Mouse (Mus musculus): ENCODE measurements around the gene Hopx. TPM values are rescaled to one million over a fixed set of nuclear protein-coding genes. Genes with fewer than 3 reads are reported as not detected.
"Not testable (repeated sequence)": the region's sequence is repeated elsewhere in the genome, so short reads cannot be mapped to it uniquely, and the experiment has no call there.

Gene Hopx
- polyA plus RNA-seq, 1 experiment: 18.2 TPM

DNA sequence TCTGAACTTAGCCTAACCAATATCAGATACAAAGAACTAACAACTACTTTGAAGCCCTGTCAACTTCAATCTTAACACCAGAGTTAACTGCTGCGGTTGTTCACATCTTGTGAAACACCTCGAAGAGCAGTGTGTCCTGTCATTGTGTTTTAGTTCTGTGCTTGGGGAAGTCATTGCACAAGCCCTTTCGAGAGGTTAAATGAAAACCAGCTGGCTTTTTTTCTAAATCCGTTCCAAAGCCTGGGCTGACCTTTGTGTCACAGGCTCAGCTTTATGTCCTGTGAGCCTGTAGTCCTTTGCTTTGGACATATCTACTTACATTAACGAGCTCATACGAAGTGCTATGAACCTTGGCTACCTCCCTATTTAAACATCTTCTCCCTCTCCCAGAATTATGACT is 17.2 kb downstream of the Hopx start:
- DNase-seq (ENCODE audit: low read depth in 1 of 2, low spot score in 2 of 2): no peak
- no peaks in the 10 kb centered on the region for H3K36me3 ChIP-seq (ENCODE audit: control insufficient read depth, insufficient read depth, low read length)
- 74% methylated on average over 6 of the region's 6 CpGs for WGBS
- H3K27ac ChIP-seq (ENCODE audit: insufficient read depth, low read length): no peak overlapping the region
- H3K4me1 ChIP-seq (ENCODE audit: control insufficient read depth, insufficient read depth, insufficient read length): peaks cover 19% of the 10 kb centered on the region; the same call in 1 of the 2 replicates
- H3K4me3 ChIP-seq (ENCODE audit: extremely low read depth, insufficient read depth, insufficient read length): no peak overlapping the region
- H3K27me3 ChIP-seq (ENCODE audit: control insufficient read depth, insufficient read depth, low read length): no peaks in the 10 kb centered on the region
- TF ChIP-seq POLR2A (IDR thresholded peaks at IDR 0.05; ENCODE audit: low read depth, low read length) (no peak), CTCF (IDR thresholded peaks at IDR 0.05; ENCODE audit: extremely low read depth, insufficient read depth, insufficient read length, insufficient replicate concordance) (no peak)

DNA sequence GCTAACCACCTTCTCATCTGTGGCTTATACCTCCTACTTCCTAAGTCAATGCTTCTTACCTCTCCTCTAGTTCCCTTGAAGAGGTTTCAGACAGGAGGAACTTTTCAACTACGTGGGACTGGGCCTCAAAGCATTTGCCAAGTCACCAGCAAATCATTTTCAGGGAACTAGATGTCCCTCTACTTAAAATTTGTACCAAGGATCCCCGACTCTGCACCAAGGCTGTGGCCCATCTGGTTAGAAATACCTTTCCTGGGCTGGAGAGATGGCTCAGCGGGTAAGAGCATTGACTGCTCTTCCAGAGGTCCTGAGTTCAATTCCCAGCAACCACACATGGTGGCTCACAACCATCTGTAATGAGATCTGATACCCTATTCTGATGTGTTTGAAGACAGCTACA is 18.7 kb downstream of the Hopx start:
- not testable (repeated sequence) for H3K27ac ChIP-seq (ENCODE audit: insufficient read depth, low read length); H3K36me3 ChIP-seq (ENCODE audit: control insufficient read depth, insufficient read depth, low read length); H3K27me3 ChIP-seq (ENCODE audit: control insufficient read depth, insufficient read depth, low read length); H3K4me3 ChIP-seq (ENCODE audit: extremely low read depth, insufficient read depth, insufficient read length); DNase-seq (ENCODE audit: low read depth in 1 of 2, low spot score in 2 of 2)
- WGBS: 61% methylated on average over 3 of the region's 3 CpGs
- H3K4me1 ChIP-seq (ENCODE audit: control insufficient read depth, insufficient read depth, insufficient read length): peaks cover 31% of the 10 kb centered on the region

DNA sequence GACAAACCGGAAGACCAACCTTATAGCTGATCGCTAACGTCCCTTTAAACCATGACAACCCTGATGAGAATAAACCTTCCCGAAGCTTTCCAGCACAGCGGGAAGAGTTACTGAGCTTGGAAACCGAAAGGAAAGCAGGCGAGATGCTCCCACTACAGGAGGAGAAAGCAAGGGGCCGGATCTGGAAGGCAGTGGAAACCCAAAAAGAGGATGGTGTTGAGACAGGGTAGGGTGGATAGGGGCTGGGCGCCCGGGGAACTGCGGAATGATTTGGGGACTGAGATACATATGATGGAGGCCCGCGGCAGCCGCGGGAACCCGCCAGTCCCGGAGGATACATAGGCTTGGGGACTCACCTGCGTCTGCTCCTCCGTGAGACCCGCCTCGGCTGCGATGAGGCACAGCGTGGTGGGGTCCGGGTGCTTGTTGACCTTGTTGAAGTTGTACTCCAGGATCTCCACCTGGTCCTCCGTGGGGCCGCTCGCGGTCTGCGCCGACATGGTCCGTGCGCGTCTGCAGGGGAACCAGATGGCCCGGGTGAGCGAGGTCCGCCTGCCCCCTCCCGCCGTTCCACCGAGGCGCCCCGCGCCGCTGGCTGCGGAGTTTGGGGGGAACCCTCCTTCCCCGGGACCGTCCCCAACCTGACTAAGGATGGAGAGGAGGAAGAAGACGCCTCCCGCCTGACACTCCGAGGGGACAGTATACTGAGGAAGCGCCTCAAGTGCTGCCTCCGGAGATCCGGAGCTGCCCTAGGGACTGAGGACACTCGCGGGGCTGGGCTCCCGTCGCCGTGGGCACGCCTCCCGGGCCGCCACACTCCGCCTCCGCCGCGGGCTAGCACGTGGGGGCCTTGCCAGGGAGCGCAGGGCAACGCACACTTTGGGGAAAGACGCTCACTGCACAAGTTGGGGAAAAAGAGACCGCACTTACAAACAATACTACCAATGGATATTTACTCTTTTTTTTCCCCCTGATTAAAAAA is 20.1 kb downstream of the Hopx start:
- H3K4me3 ChIP-seq (ENCODE audit: extremely low read depth, insufficient read depth, insufficient read length): peak overlapping the region; percentile 60
- peak in 1 of 2 experiments; percentile 68 for DNase-seq (ENCODE audit: low read depth in 1 of 2, low spot score in 2 of 2)
- no peak; the same call in 1 of the 2 replicates for TF ChIP-seq POLR2A (IDR thresholded peaks at IDR 0.05; ENCODE audit: low read depth, low read length)
- no peak for TF ChIP-seq CTCF (IDR thresholded peaks at IDR 0.05; ENCODE audit: extremely low read depth, insufficient read depth, insufficient read length, insufficient replicate concordance)
- peaks cover 24% of the 10 kb centered on the region for H3K4me1 ChIP-seq (ENCODE audit: control insufficient read depth, insufficient read depth, insufficient read length)
- peak overlapping the region; percentile 12 for H3K27ac ChIP-seq (ENCODE audit: insufficient read depth, low read length)
- H3K27me3 ChIP-seq (ENCODE audit: control insufficient read depth, insufficient read depth, low read length): no peaks in the 10 kb centered on the region
- WGBS: under 1% methylated on average over 67 of the region's 69 CpGs
- H3K36me3 ChIP-seq (ENCODE audit: control insufficient read depth, insufficient read depth, low read length): no peaks in the 10 kb centered on the region

DNA sequence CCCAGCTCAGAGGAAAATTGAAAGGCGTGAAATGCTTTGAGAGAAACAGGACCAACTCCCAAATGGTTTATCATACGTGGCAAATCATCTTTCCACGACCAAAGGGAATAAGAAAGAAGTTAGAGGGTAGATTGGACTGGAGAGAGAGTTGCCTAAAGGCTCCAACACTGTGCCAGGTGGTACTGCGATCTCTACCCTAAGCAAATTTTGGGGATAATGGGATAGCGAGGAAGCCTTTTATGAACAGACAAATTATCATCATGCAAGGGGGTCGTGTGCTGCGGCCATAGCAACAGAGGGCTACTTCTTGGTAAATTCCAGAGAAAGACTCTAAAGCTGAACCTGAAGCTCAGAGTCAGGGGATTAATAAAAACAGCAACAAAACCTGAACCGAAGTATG is 21.0 kb downstream of the Hopx start:
- H3K36me3 ChIP-seq (ENCODE audit: control insufficient read depth, insufficient read depth, low read length): no peaks in the 10 kb centered on the region
- no peaks in the 10 kb centered on the region for H3K27me3 ChIP-seq (ENCODE audit: control insufficient read depth, insufficient read depth, low read length)
- peaks cover 20% of the 10 kb centered on the region for H3K4me1 ChIP-seq (ENCODE audit: control insufficient read depth, insufficient read depth, insufficient read length)
- no peak for DNase-seq (ENCODE audit: low read depth in 1 of 2, low spot score in 2 of 2)
- 71% methylated on average over 8 of the region's 8 CpGs for WGBS
- no peak overlapping the region for H3K27ac ChIP-seq (ENCODE audit: insufficient read depth, low read length)
- no peak for TF ChIP-seq CTCF (IDR thresholded peaks at IDR 0.05; ENCODE audit: extremely low read depth, insufficient read depth, insufficient read length, insufficient replicate concordance)
- no peak for TF ChIP-seq POLR2A (IDR thresholded peaks at IDR 0.05; ENCODE audit: low read depth, low read length)
- peak overlapping the region; percentile 43; the same call in 1 of the 2 replicates for H3K4me3 ChIP-seq (ENCODE audit: extremely low read depth, insufficient read depth, insufficient read length)

DNA sequence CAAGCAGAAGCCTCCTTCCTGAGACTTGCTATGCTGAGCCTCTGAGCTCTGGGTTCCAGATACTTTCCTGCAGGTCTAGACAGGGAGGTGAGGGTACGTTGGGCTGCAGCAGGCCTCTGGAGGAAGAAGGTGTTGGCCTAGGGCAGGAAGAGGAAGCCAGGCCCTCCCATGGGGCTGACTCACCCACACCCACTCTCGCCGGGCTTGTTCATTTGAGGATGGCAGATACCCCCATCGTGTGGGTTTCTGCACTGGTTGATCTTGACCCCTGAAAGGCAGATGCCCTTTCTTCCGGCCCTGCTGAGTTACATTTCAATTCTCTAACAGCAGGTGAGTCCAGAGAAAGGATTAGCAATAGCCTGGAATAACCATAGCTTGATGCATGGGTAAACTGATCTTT is 22.4 kb downstream of the Hopx start:
- peak in 1 of 2 experiments; percentile 53 for DNase-seq (ENCODE audit: low read depth in 1 of 2, low spot score in 2 of 2)
- peak overlapping the region; percentile 38 for H3K27ac ChIP-seq (ENCODE audit: insufficient read depth, low read length)
- peaks cover 20% of the 10 kb centered on the region for H3K4me1 ChIP-seq (ENCODE audit: control insufficient read depth, insufficient read depth, insufficient read length)
- H3K36me3 ChIP-seq (ENCODE audit: control insufficient read depth, insufficient read depth, low read length): no peaks in the 10 kb centered on the region
- TF ChIP-seq POLR2A (IDR thresholded peaks at IDR 0.05; ENCODE audit: low read depth, low read length): no peak
- no peak for TF ChIP-seq CTCF (IDR thresholded peaks at IDR 0.05; ENCODE audit: extremely low read depth, insufficient read depth, insufficient read length, insufficient replicate concordance)
- H3K4me3 ChIP-seq (ENCODE audit: extremely low read depth, insufficient read depth, insufficient read length): no peak overlapping the region
- 19% methylated on average over 5 of the region's 5 CpGs for WGBS
- H3K27me3 ChIP-seq (ENCODE audit: control insufficient read depth, insufficient read depth, low read length): no peaks in the 10 kb centered on the region

DNA sequence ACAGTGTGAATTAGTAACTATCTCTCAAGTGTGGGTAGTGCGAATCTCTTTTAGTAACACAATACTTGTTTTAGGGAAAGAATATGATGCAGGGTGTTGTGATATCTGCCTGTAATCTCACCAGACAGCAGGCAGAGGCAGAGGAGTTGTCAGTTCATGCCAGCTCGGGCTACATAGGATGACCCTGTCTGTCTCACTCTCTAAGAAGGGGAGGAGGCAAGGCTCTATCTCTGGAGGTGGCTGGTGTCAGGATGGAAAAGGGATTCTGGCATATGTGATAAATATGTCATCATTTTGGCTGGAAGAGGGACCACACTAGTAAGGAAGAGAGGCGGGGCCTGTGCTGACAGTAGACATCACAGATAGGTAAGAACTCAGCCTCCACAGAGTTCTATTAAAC is 23.0 kb downstream of the Hopx start:
- H3K4me3 ChIP-seq (ENCODE audit: extremely low read depth, insufficient read depth, insufficient read length): no peak overlapping the region
- WGBS: 77% methylated on average over 3 of the region's 3 CpGs
- H3K4me1 ChIP-seq (ENCODE audit: control insufficient read depth, insufficient read depth, insufficient read length): peaks cover 20% of the 10 kb centered on the region
- no peak for DNase-seq (ENCODE audit: low read depth in 1 of 2, low spot score in 2 of 2)
- no peak for TF ChIP-seq CTCF (IDR thresholded peaks at IDR 0.05; ENCODE audit: extremely low read depth, insufficient read depth, insufficient read length, insufficient replicate concordance)
- TF ChIP-seq POLR2A (IDR thresholded peaks at IDR 0.05; ENCODE audit: low read depth, low read length): no peak
- H3K27me3 ChIP-seq (ENCODE audit: control insufficient read depth, insufficient read depth, low read length): no peaks in the 10 kb centered on the region
- no peaks in the 10 kb centered on the region for H3K36me3 ChIP-seq (ENCODE audit: control insufficient read depth, insufficient read depth, low read length)
- H3K27ac ChIP-seq (ENCODE audit: insufficient read depth, low read length): no peak overlapping the region

DNA sequence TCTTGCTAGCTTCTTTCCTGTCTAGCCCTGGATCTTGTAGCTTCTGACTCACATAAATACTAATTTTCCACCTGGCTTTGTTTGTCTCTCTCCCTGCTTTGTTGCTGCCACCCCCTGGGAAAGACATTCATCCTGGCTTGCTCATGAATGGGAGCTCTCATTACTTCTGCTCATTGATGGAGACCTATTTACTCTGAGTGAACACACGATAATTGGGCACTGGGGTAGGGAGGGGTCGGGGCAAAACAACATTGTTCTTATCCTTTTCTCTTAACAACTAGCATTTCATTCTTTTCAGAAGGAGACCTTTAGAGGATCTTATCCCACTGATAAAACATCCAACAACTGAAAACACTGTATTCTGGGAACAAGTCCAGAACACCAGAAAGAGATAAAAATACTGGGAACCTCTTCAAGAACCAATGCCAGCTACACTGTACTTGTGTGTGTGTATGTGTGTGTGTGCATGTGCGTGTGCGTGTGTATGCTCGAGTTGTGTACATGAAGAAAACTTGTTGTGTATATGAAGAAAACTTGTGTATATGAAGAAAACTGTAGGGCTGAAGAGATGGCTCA is 24.3 kb downstream of the Hopx start:
- H3K36me3 ChIP-seq (ENCODE audit: control insufficient read depth, insufficient read depth, low read length): no peaks in the 10 kb centered on the region
- H3K4me3 ChIP-seq (ENCODE audit: extremely low read depth, insufficient read depth, insufficient read length): no peak overlapping the region
- peaks cover 18% of the 10 kb centered on the region for H3K4me1 ChIP-seq (ENCODE audit: control insufficient read depth, insufficient read depth, insufficient read length)
- TF ChIP-seq POLR2A (IDR thresholded peaks at IDR 0.05; ENCODE audit: low read depth, low read length) (no peak), CTCF (IDR thresholded peaks at IDR 0.05; ENCODE audit: extremely low read depth, insufficient read depth, insufficient read length, insufficient replicate concordance) (no peak)
- no peak for DNase-seq (ENCODE audit: low read depth in 1 of 2, low spot score in 2 of 2)
- H3K27me3 ChIP-seq (ENCODE audit: control insufficient read depth, insufficient read depth, low read length): no peaks in the 10 kb centered on the region
- no peak overlapping the region for H3K27ac ChIP-seq (ENCODE audit: insufficient read depth, low read length)
- 85% methylated on average over 5 of the region's 5 CpGs for WGBS

Data from spleen, adult 2 months (tissue).